Mouse (Mus musculus) heart, adult 2 months (tissue): Measurements from ENCODE around the gene Ntf5. TPM values are rescaled to one million over a fixed set of nuclear protein-coding genes. Genes with fewer than 3 reads are reported as not detected.

Experiments
- DNase-seq, 2 experiments: peaks; one replicate each; pipeline ENCODE4 v3.0.0; 2021
- H3K27ac ChIP-seq: fragments of 200-600 bp; 2 replicates; pipeline ENCODE4 v1.8.1; 2022
- H3K27me3 ChIP-seq: fragments of 200-500 bp; 2 replicates; pipeline ENCODE4 v1.6.1; 2012; ENCODE audit warnings: mild to moderate bottlenecking, low read length, inconsistent platforms, mixed read lengths; ENCODE audit not compliant: control insufficient read depth, insufficient read depth
- H3K36me3 ChIP-seq: fragments of 200-500 bp; 2 replicates; pipeline ENCODE4 v1.6.1; 2012; ENCODE audit warnings: low read length, inconsistent platforms; ENCODE audit not compliant: control insufficient read depth, insufficient read depth
- H3K4me1 ChIP-seq: fragments of 200-500 bp; 2 replicates; pipeline ENCODE4 v1.6.1; 2011; ENCODE audit warnings: low read length; ENCODE audit not compliant: control insufficient read depth, insufficient read depth
- H3K4me3 ChIP-seq: fragments of 200-600 bp; 2 replicates; pipeline ENCODE4 v1.8.1; 2022
- H3K79me2 ChIP-seq: fragments of 200-500 bp; replicated peaks from 2 replicates; pipeline ENCODE4 v1.6.1; 2012; ENCODE audit warnings: mild to moderate bottlenecking, inconsistent platforms, low read length, moderate library complexity, mixed read lengths; ENCODE audit not compliant: control insufficient read depth, insufficient read depth
- H3K9ac ChIP-seq: fragments of 200-500 bp; 2 replicates; pipeline ENCODE4 v1.6.1; 2012; ENCODE audit warnings: low read depth, mild to moderate bottlenecking, control low read depth, inconsistent platforms, low read length, mixed read lengths
- CTCF ChIP-seq: fragments of 200-600 bp; IDR thresholded peaks from 2 replicates; pipeline ENCODE4 v1.8.1; 2022; ENCODE audit warnings: antibody characterized with exemption, mild to moderate bottlenecking, moderate library complexity
- EP300 ChIP-seq: fragments of 200-500 bp; IDR thresholded peaks from 2 replicates; pipeline ENCODE4 v1.6.1; 2011; ENCODE audit warnings: low read depth, low read length, control low read depth; ENCODE audit not compliant: insufficient read depth
- POLR2A ChIP-seq: fragments of 200-500 bp; IDR thresholded peaks from 2 replicates; pipeline ENCODE4 v1.6.1; 2011; ENCODE audit warnings: mild to moderate bottlenecking, low read depth, low read length, control low read depth; ENCODE audit not compliant: insufficient read depth
- WGBS: fragments of 180-500 bp; shearing (Covaris S2); methylation state at CpG from one replicate; pipeline ENCODE4 v1.1.7; 2018; 5-methylcytosine and 5-hydroxymethylcytosine counted together
- intact Hi-C: fragments of 180-260 bp; cut with DNase I; formaldehyde crosslinking; loops from one replicate; pipeline ENCODE4 v1.15.1; 2025
- microRNA-seq, 2 experiments: library from miRNA; unstranded; fragments of <30 nt; microRNA quantifications; one replicate each; pipeline ENCODE4 v1.2.0; 2021
- polyA plus RNA-seq: library from polyadenylated mRNA; depleted of rRNA; stranded (reverse); fragments of >200 nt; gene quantifications from 2 replicates; pipeline ENCODE4 v1.2.3, GENCODE M21; 2012; rRNA removed
- total RNA-seq, 2 experiments: library from RNA; stranded (reverse); gene quantifications; 2 replicates each; pipeline ENCODE4 v1.2.3; 2021

The Ntf5 gene
- total and polyA plus RNA-seq, 3 experiments: 0.11 to 0.50 (median 0.43) TPM

DNA sequence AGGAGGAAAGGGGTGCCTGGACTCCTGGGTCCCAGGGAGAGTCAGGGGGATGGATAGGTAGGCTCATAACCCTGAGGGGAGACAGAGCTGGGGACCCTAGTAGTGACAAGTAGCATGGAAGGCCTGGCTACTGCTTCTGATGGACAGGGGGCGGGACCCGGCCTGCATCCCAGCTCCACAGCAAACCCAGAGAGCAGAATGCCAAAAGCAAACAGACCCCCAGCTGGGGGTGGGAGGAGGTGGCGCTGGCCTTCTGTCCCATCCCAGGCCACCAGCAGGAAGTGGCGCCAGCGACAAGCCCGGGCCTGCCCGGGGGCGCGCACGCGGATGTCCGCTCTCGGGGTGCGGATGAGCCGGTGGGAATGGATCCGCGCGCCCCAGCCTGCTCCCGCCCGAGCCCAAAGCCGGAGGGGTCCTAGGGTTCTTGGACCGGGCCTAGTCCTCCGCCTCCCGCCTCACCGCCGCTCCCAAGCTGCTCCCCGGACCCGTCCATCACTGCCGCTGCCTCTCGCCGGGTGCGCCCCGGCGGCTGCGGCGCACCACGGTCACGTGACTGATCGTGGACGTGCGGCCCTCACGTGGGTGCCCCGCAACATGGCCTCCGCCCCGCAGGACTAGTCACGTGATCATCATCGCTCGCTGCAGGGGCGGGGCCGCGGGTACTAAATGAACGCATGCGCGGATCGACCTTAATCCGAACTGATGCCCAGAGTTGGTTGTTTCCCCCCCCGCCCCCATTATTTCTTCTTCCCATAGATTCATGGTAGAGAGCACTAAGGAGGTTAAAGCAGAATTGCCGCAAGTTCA lies 53.0 kb downstream of the Ntf5 start, which contains the start of gene Bax:
Gene Bax, minus strand, starts transcription at position 616 of the 807 bp plus-strand sequence.
- 0 out of 2 replicates have a peak, but pooled peaks cover 3% of the 10 kb centered on the region for H3K4me1 ChIP-seq
- WGBS: under 1% methylated on average over 58 of the region's 58 CpGs
- H3K79me2 ChIP-seq: no peaks in the 10 kb centered on the region
- peak within 1 kb of the TSS; percentile 93 for H3K9ac ChIP-seq
- H3K27ac ChIP-seq: peak within 1 kb of the TSS; percentile 86
- H3K36me3 ChIP-seq: no peaks in the 10 kb centered on the region
- intact Hi-C loops: loop anchor here (10.0 kb wide), 1 partner anchor 338 kb away; no protein-coding TSS in a partner anchor
- 0 out of 2 replicates have a peak, but pooled peaks have one; percentile 68 for TF ChIP-seq EP300
- peak; percentile 76 for TF ChIP-seq POLR2A
- TF ChIP-seq CTCF: peak; percentile 17; the same call in 1 of the 2 replicates
- no peaks in the 10 kb centered on the region for H3K27me3 ChIP-seq
- peak within 1 kb of the TSS; percentile 92 for H3K4me3 ChIP-seq
- peak; percentile 95 to 96 for DNase-seq

Small RNA genes lying within 50 kb of the gene (microRNA-seq; reads per million reads assigned to microRNA genes)
- 0 reads per million in 2 experiments for gene Gm22133

Other genes starting within 250 kb of the Ntf5 start
Only the 30 nearest of the 33 such genes appear.
- gene Ccdc155, start 208.8 kb upstream of the Ntf5 start, total RNA-seq: not detected
- gene Ccdc155, start 208.8 kb upstream of the Ntf5 start, polyA plus RNA-seq: 0.06 and 0.12 TPM in 2 replicates
- not detected for gene Dkkl1, start 201.5 kb upstream of the Ntf5 start, total RNA-seq
- gene Dkkl1, start 201.5 kb upstream of the Ntf5 start, polyA plus RNA-seq: 0.37 and 0.73 TPM in 2 replicates
- 10 to 100 TPM in 1 of 2 experiments, 1 to 10 TPM in 1; 6.2 to 10.8 TPM for gene Tead2, start 197.9 kb upstream of the Ntf5 start, total RNA-seq
- gene Tead2, start 197.9 kb upstream of the Ntf5 start, polyA plus RNA-seq: 13.1 and 14.0 TPM in 2 replicates
- gene Cd37, start 174.6 kb upstream of the Ntf5 start, total RNA-seq: 1 to 10 TPM; 3.1 to 4.3 TPM
- gene Cd37, start 174.6 kb upstream of the Ntf5 start, polyA plus RNA-seq: 10.0 and 21.2 TPM in 2 replicates
- gene Slc6a16, start 172.6 kb upstream of the Ntf5 start, total RNA-seq: not detected
- 0.15 TPM in 1 of 2 replicates, not detected in the other for gene Slc6a16, start 172.6 kb upstream of the Ntf5 start, polyA plus RNA-seq
- not detected for gene Slc6a21, start 136.2 kb upstream of the Ntf5 start, total RNA-seq
- gene Slc6a21, start 136.2 kb upstream of the Ntf5 start, polyA plus RNA-seq: 0.38 and 0.55 TPM in 2 replicates
- 10 to 100 TPM; 21.0 to 21.4 TPM for gene Trpm4, start 79.9 kb upstream of the Ntf5 start, total RNA-seq
- gene Trpm4, start 79.9 kb upstream of the Ntf5 start, polyA plus RNA-seq: 38.7 and 40.9 TPM in 2 replicates
- gene Hrc, start 78.4 kb upstream of the Ntf5 start, total RNA-seq: 1,000 to 10,000 TPM in 1 of 2 experiments, 100 to 1,000 TPM in 1; 863 to 1,007 TPM
- gene Hrc, start 78.4 kb upstream of the Ntf5 start, polyA plus RNA-seq: 383 and 578 TPM in 2 replicates
- under 1 TPM; 0.11 to 0.26 TPM for gene Ppfia3, start 46.7 kb upstream of the Ntf5 start, total RNA-seq
- 0.09 and 0.14 TPM in 2 replicates for gene Ppfia3, start 46.7 kb upstream of the Ntf5 start, polyA plus RNA-seq
- 1 to 10 TPM; 1.0 to 1.6 TPM for gene Lin7b, start 43.1 kb upstream of the Ntf5 start, total RNA-seq
- gene Lin7b, start 43.1 kb upstream of the Ntf5 start, polyA plus RNA-seq: 2.3 and 3.4 TPM in 2 replicates
- gene Snrnp70, start 18.0 kb upstream of the Ntf5 start, total RNA-seq: 10 to 100 TPM; 85.0 to 99.5 TPM
- 117 and 151 TPM in 2 replicates for gene Snrnp70, start 18.0 kb upstream of the Ntf5 start, polyA plus RNA-seq
- 1 to 10 TPM; 5.9 to 6.0 TPM for gene Kcna7, start 8.0 kb upstream of the Ntf5 start, total RNA-seq
- 6.7 and 7.6 TPM in 2 replicates for gene Kcna7, start 8.0 kb upstream of the Ntf5 start, polyA plus RNA-seq
- not detected for gene Lhb, start 7.1 kb downstream of the Ntf5 start, total RNA-seq
- gene Lhb, start 7.1 kb downstream of the Ntf5 start, polyA plus RNA-seq: 0.84 TPM in 1 of 2 replicates, not detected in the other
- 100 to 1,000 TPM in 1 of 2 experiments, 10 to 100 TPM in 1; 96.9 to 115 TPM for gene Gys1, start 21.1 kb downstream of the Ntf5 start, total RNA-seq
- gene Gys1, start 21.1 kb downstream of the Ntf5 start, polyA plus RNA-seq: 111 and 135 TPM in 2 replicates
- 10 to 100 TPM; 26.5 to 26.9 TPM for gene Ruvbl2, start 24.4 kb downstream of the Ntf5 start, total RNA-seq
- gene Ruvbl2, start 24.4 kb downstream of the Ntf5 start, polyA plus RNA-seq: 32.7 and 33.5 TPM in 2 replicates
- 100 to 1,000 TPM; 213 to 308 TPM for gene Ftl1, start 46.2 kb downstream of the Ntf5 start, total RNA-seq
- 505 and 903 TPM in 2 replicates for gene Ftl1, start 46.2 kb downstream of the Ntf5 start, polyA plus RNA-seq
- 10 to 100 TPM; 21.9 to 25.9 TPM for gene Bax, start 53.2 kb downstream of the Ntf5 start, total RNA-seq
- gene Bax, start 53.2 kb downstream of the Ntf5 start, polyA plus RNA-seq: 46.6 and 47.2 TPM in 2 replicates
- not detected for gene Tulp2, start 68.2 kb downstream of the Ntf5 start, total RNA-seq
- gene Tulp2, start 68.2 kb downstream of the Ntf5 start, polyA plus RNA-seq: 0.20 and 0.27 TPM in 2 replicates
- gene Gm45808, start 73.1 kb downstream of the Ntf5 start, total RNA-seq: 1 to 10 TPM; 4.8 to 8.1 TPM
- 1.6 and 2.5 TPM in 2 replicates for gene Gm45808, start 73.1 kb downstream of the Ntf5 start, polyA plus RNA-seq
- 1 to 10 TPM; 8.2 to 8.9 TPM for gene Dhdh, start 75.1 kb downstream of the Ntf5 start, total RNA-seq
- gene Dhdh, start 75.1 kb downstream of the Ntf5 start, polyA plus RNA-seq: 6.4 and 10.1 TPM in 2 replicates
- gene Nucb1, start 96.7 kb downstream of the Ntf5 start, total RNA-seq: 100 to 1,000 TPM; 132 to 152 TPM
- 158 and 177 TPM in 2 replicates for gene Nucb1, start 96.7 kb downstream of the Ntf5 start, polyA plus RNA-seq
- 10 to 100 TPM; 27.3 to 29.6 TPM for gene Ppp1r15a, start 112.6 kb downstream of the Ntf5 start, total RNA-seq
- gene Ppp1r15a, start 112.6 kb downstream of the Ntf5 start, polyA plus RNA-seq: 20.9 and 36.0 TPM in 2 replicates
- 1 to 10 TPM; 2.9 to 3.2 TPM for gene Plekha4, start 112.6 kb downstream of the Ntf5 start, total RNA-seq
- 6.7 and 7.2 TPM in 2 replicates for gene Plekha4, start 112.6 kb downstream of the Ntf5 start, polyA plus RNA-seq
- gene Hsd17b14, start 141.2 kb downstream of the Ntf5 start, total RNA-seq: under 1 TPM in 1 of 2 experiments, not detected in 1; 0.76 TPM
- 0.45 and 0.47 TPM in 2 replicates for gene Hsd17b14, start 141.2 kb downstream of the Ntf5 start, polyA plus RNA-seq
- 100 to 1,000 TPM; 219 to 306 TPM for gene Bcat2, start 156.5 kb downstream of the Ntf5 start, total RNA-seq
- gene Bcat2, start 156.5 kb downstream of the Ntf5 start, polyA plus RNA-seq: 142 and 198 TPM in 2 replicates
- gene Fgf21, start 201.8 kb downstream of the Ntf5 start, total RNA-seq: not detected
- not detected in 2 replicates for gene Fgf21, start 201.8 kb downstream of the Ntf5 start, polyA plus RNA-seq
- not detected for gene Fut1, start 203.6 kb downstream of the Ntf5 start, total RNA-seq
- 0.25 TPM in 1 of 2 replicates, not detected in the other for gene Fut1, start 203.6 kb downstream of the Ntf5 start, polyA plus RNA-seq
- gene Izumo1, start 208.1 kb downstream of the Ntf5 start, total RNA-seq: under 1 TPM; 0.26 to 0.27 TPM
- 0.29 and 0.70 TPM in 2 replicates for gene Izumo1, start 208.1 kb downstream of the Ntf5 start, polyA plus RNA-seq
- 10 to 100 TPM; 25.0 to 25.5 TPM for gene Rasip1, start 213.8 kb downstream of the Ntf5 start, total RNA-seq
- gene Rasip1, start 213.8 kb downstream of the Ntf5 start, polyA plus RNA-seq: 30.5 and 30.9 TPM in 2 replicates
- 1 to 10 TPM; 3.8 to 4.0 TPM for gene Mamstr, start 226.3 kb downstream of the Ntf5 start, total RNA-seq
- gene Mamstr, start 226.3 kb downstream of the Ntf5 start, polyA plus RNA-seq: 11.3 and 12.0 TPM in 2 replicates